Mouse (Mus musculus) liver, postnatal 0 days (tissue): ENCODE measurements around the gene Nalcn.

Source experiments
- CTCF ChIP-seq: sonication (generic); IDR thresholded peaks from 2 replicates; pipeline ENCODE4 v1.5.1; 2016; ENCODE audit warnings: antibody characterized with exemption, low read depth
- EP300 ChIP-seq: IDR thresholded peaks from 2 replicates; pipeline ENCODE4 v1.6.1; 2016; ENCODE audit warnings: antibody characterized with exemption, low read depth, mild to moderate bottlenecking

DNA sequence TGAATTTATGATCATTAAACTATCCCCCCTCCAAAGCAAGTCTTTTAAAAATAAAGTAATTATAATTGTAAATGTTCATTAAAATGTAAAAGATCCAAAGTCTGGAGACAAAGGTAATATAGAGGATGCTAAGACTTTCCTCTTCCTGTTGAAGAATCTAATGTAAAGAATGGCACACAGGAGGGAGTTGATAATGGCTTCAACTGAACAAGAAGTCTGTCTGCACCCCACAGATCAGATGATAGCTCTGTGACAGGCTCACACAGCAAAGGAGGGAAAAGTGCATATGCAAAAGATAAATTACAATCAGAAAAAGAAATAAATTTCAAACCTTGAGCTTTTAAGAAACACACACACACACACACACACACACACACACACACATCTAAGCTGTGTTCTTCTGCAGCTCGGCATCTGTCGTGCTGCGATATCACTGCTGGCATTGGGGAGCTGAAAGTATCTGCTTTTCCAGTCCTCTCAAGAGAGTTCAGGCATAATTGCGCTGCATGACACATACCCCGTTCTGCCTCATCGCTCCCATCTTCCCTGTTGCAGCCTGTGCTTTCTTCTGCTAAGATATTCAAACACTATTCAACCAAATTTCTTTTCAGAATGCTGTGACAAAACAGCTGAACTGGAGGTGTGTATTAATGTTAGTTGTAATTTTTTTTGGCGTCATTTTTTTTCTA lies 250.6 kb downstream of the Nalcn start:
- TF ChIP-seq CTCF (no peak), EP300 (no peak)
